Mouse (Mus musculus) neural tube, embryonic 15.5 days (tissue): ENCODE results near the gene Stk31. TPM values are rescaled to one million over a fixed set of nuclear protein-coding genes. Genes with fewer than 3 reads are reported as not detected.
"Not testable (repeated sequence)": the region's sequence is repeated elsewhere in the genome, so short reads cannot be mapped to it uniquely, and the experiment has no call there.

Source experiments
- ATAC-seq: fragments of 200-750 bp; cut with Nextera tagmentation; 2 replicates; pipeline ENCODE4 v1.8.0; 2017; ENCODE audit warnings: mild to moderate bottlenecking, moderate TSS enrichment, moderate library complexity; ENCODE audit not compliant: low FRiP score
- H3K27ac ChIP-seq: fragments of 300-500 bp; sonication (generic); replicated peaks from 2 replicates; pipeline ENCODE4 v1.5.1; 2015; ENCODE audit warnings: mild to moderate bottlenecking, inconsistent platforms
- H3K27me3 ChIP-seq: fragments of 300-500 bp; sonication (generic); replicated peaks from 2 replicates; pipeline ENCODE4 v1.6.1; 2015; ENCODE audit warnings: inconsistent platforms
- H3K36me3 ChIP-seq: fragments of 300-500 bp; sonication (generic); 2 replicates; pipeline ENCODE4 v1.6.1; 2015; ENCODE audit warnings: inconsistent platforms
- H3K4me1 ChIP-seq: fragments of 300-500 bp; sonication (generic); 2 replicates; pipeline ENCODE4 v1.6.1; 2015; ENCODE audit warnings: inconsistent platforms
- H3K4me2 ChIP-seq: fragments of 300-500 bp; sonication (generic); 2 replicates; pipeline ENCODE4 v1.6.1; 2015; ENCODE audit warnings: inconsistent platforms, mild to moderate bottlenecking, moderate library complexity
- H3K4me3 ChIP-seq: fragments of 300-500 bp; sonication (generic); replicated peaks from 2 replicates; pipeline ENCODE4 v1.5.1; 2015; ENCODE audit warnings: mild to moderate bottlenecking, inconsistent platforms
- H3K9ac ChIP-seq: fragments of 300-500 bp; sonication (generic); replicated peaks from 2 replicates; pipeline ENCODE4 v1.6.1; 2015; ENCODE audit warnings: mild to moderate bottlenecking, inconsistent platforms
- H3K9me3 ChIP-seq: fragments of 300-500 bp; sonication (generic); replicated peaks from 2 replicates; pipeline ENCODE4 v1.6.1; 2016; ENCODE audit warnings: inconsistent platforms
- WGBS: fragments of 180-500 bp; shearing (Covaris S2); methylation state at CpG from one replicate; pipeline ENCODE4 v1.1.7; 2015; ENCODE audit warnings: mixed read lengths; 5-methylcytosine and 5-hydroxymethylcytosine counted together
- polyA plus RNA-seq: library from polyadenylated mRNA; unstranded; fragments of >200 nt; fragmentation: Nextera tagmentation; extraction: Ambion mirVana; gene quantifications from 2 replicates; pipeline ENCODE4 v1.2.1, GENCODE M21; 2015

The Stk31 gene
- polyA plus RNA-seq, 1 experiment from 2014 or later = 0.05 TPM

- H3K9me3 ChIP-seq = no peaks in the 10 kb centered on the region
- no peaks in the 10 kb centered on the region for H3K27me3 ChIP-seq
- no peak for ATAC-seq
- H3K4me1 ChIP-seq = no peaks in the 10 kb centered on the region
- H3K27ac ChIP-seq = no peak overlapping the region
- no peak overlapping the region for H3K4me3 ChIP-seq
- no peak overlapping the region for H3K4me2 ChIP-seq
- H3K36me3 ChIP-seq = no peaks in the 10 kb centered on the region
- H3K9ac ChIP-seq = no peak overlapping the region
These were observed 3.0 kb downstream of the Stk31 start for GRCm38 (mm10) chr6:49398365-49398764.

DNA sequence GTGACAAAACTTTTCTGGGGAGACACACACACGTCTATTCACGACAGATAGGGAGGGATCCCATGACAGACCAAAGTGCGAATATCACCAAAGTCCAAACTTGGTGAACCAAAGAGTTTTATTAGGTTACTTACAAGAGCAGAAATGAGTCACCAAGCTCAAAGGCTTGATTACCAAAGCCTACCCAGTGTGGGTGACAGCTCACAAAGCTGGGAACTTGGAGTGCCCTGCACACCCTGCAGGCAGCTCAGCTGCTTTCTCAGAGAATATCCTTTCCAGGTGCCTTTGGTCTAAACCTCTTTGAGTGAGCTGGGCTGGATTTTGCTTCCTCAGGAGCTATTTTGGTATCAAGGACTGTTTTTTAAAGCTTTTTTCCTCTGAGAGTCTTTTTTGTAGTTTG is 15.4 kb downstream of the Stk31 start:
- no peak for ATAC-seq
- H3K27ac ChIP-seq = no peak overlapping the region
- H3K9me3 ChIP-seq = no peaks in the 10 kb centered on the region
- no peaks in the 10 kb centered on the region for H3K4me1 ChIP-seq
- WGBS = 89% methylated on average over 3 of the region's 3 CpGs
- no peak overlapping the region for H3K4me3 ChIP-seq
- no peak overlapping the region for H3K4me2 ChIP-seq
- H3K27me3 ChIP-seq = no peaks in the 10 kb centered on the region
- H3K36me3 ChIP-seq = no peaks in the 10 kb centered on the region
- no peak overlapping the region for H3K9ac ChIP-seq

- not testable (repeated sequence) for H3K4me2 ChIP-seq, H3K9ac ChIP-seq, H3K27ac ChIP-seq, H3K27me3 ChIP-seq, H3K36me3 ChIP-seq, ATAC-seq, H3K9me3 ChIP-seq, H3K4me3 ChIP-seq, H3K4me1 ChIP-seq
- WGBS = 74% methylated on average over 2 of the region's 2 CpGs
These were observed 17.6 kb downstream of the Stk31 start for GRCm38 (mm10) chr6:49412967-49413366.

DNA sequence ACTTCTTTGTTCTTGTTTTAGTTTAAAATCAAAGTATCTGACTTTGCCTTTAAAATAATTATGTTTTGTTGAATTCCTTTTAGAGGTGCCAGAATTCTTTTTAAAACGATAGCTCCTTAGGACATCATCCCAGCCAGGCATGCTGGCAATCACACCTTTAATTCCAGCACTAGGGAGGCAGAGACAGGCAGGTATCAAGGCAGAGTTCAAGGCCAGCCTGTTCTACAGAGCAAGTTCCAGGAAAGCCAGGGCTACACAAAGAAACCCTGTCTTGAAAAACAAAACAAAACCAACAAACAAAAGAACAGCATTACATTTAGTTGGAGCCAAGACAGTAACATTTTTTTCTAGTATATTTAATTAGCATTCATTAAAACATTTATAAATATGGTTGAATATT is 20.6 kb downstream of the Stk31 start:
- H3K4me1 ChIP-seq = no peaks in the 10 kb centered on the region
- H3K27me3 ChIP-seq = no peaks in the 10 kb centered on the region
- H3K9ac ChIP-seq = no peak overlapping the region
- ATAC-seq = no peak
- 87% methylated on average over 1 of the region's 1 CpGs for WGBS
- H3K27ac ChIP-seq = no peak overlapping the region
- no peak overlapping the region for H3K4me3 ChIP-seq
- no peaks in the 10 kb centered on the region for H3K36me3 ChIP-seq
- no peaks in the 10 kb centered on the region for H3K9me3 ChIP-seq
- no peak overlapping the region for H3K4me2 ChIP-seq

GRCm38 (mm10) chr6:49437306-49437705 is 41.9 kb downstream of the Stk31 start:
- H3K4me2 ChIP-seq = no peak overlapping the region
- no peaks in the 10 kb centered on the region for H3K9me3 ChIP-seq
- 66% methylated on average over 1 of the region's 1 CpGs for WGBS
- no peak for ATAC-seq
- H3K27ac ChIP-seq = no peak overlapping the region
- no peaks in the 10 kb centered on the region for H3K36me3 ChIP-seq
- H3K4me3 ChIP-seq = no peak overlapping the region
- no peaks in the 10 kb centered on the region for H3K4me1 ChIP-seq
- no peak overlapping the region for H3K9ac ChIP-seq
- no peaks in the 10 kb centered on the region for H3K27me3 ChIP-seq

DNA sequence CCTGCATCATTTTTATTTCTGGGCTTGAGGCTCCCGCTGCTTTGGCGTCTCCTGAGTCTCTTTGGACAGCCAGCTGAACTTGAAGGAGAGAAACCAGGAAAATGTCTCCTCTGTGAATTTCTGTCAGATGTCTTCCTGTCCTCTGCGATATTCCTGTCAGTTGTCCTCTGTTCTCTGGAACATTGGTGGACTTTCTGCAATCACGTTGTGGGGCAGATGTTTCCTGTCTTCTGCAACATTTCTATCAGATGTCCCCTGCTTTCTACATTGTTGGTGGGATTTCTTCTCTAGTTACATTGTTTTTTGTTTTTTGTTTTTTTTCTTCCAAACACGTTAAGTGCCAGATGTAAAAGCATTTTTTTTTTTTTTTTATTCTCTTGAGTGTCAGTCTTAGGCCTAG is 62.7 kb downstream of the Stk31 start:
- no peak overlapping the region for H3K4me3 ChIP-seq
- 84% methylated on average over 5 of the region's 5 CpGs for WGBS
- H3K36me3 ChIP-seq = no peaks in the 10 kb centered on the region
- H3K9me3 ChIP-seq = no peaks in the 10 kb centered on the region
- ATAC-seq = no peak
- H3K9ac ChIP-seq = no peak overlapping the region
- no peaks in the 10 kb centered on the region for H3K27me3 ChIP-seq
- H3K27ac ChIP-seq = no peak overlapping the region
- no peak overlapping the region for H3K4me2 ChIP-seq
- no peaks in the 10 kb centered on the region for H3K4me1 ChIP-seq

- H3K4me3 ChIP-seq = no peak overlapping the region
- no peaks in the 10 kb centered on the region for H3K9me3 ChIP-seq
- H3K9ac ChIP-seq = no peak overlapping the region
- WGBS = 97% methylated on average over 2 of the region's 2 CpGs
- H3K27ac ChIP-seq = no peak overlapping the region
- H3K36me3 ChIP-seq = no peaks in the 10 kb centered on the region
- H3K27me3 ChIP-seq = no peaks in the 10 kb centered on the region
- no peak for ATAC-seq
- H3K4me1 ChIP-seq = no peaks in the 10 kb centered on the region
- no peak overlapping the region for H3K4me2 ChIP-seq
These were observed 87.8 kb downstream of the Stk31 start for GRCm38 (mm10) chr6:49483205-49483604.

DNA sequence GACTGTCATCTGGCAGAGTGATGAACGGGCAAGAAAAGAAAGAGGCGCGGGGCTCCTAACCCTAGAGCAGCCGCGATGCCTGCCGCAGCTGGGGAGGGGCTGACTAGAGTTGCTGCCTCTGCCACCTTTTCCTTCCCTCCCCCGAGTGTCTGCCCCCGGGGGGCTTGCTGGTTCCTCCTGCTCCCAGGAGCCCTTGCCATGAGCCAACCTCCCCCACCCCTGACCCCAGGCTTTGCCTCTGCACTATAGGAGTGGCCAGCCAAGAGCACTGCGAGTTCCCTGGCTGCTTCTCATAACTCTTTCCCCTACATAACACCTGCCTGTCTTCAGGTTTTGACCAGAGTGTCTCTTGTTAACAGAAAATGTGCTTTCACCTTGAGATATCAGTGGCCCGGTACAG is 96.1 kb downstream of the Stk31 start:
- no peak for ATAC-seq

GRCm38 (mm10) chr6:49519053-49519452 is 123.6 kb downstream of the Stk31 start:
- Histone ChIP-seq H3K4me1 (no peaks in the 10 kb centered on the region), H3K27me3 (no peaks in the 10 kb centered on the region), H3K36me3 (no peaks in the 10 kb centered on the region), H3K9me3 (no peaks in the 10 kb centered on the region), H3K4me2 (peak overlapping the region; percentile 25; the same call in 1 of the 2 replicates), H3K27ac (no peak overlapping the region), H3K4me3 (no peak overlapping the region), H3K9ac (no peak overlapping the region)
- no peak for ATAC-seq
- WGBS = 6% methylated on average over 6 of the region's 6 CpGs

More for the DNA sequence above, 96.1 kb downstream of the Stk31 start:
- Histone ChIP-seq H3K9ac (no peak overlapping the region), H3K36me3 (no peaks in the 10 kb centered on the region), H3K27ac (no peak overlapping the region), H3K4me1 (no peaks in the 10 kb centered on the region), H3K4me2 (no peak overlapping the region), H3K9me3 (no peaks in the 10 kb centered on the region), H3K4me3 (no peak overlapping the region), H3K27me3 (no peaks in the 10 kb centered on the region)
- 94% methylated on average over 10 of the region's 10 CpGs for WGBS

Other genes with a start within 250 kb of the Stk31 start
- 18.8 and 29.9 TPM in 2 replicates for gene Igf2bp3, start 180.6 kb upstream of the Stk31 start, polyA plus RNA-seq
- gene Tra2a, start 131.6 kb upstream of the Stk31 start, polyA plus RNA-seq = 102 and 109 TPM in 2 replicates
- 8.0 and 8.9 TPM in 2 replicates for gene Ccdc126, start 76.3 kb upstream of the Stk31 start, polyA plus RNA-seq
- gene Fam221a, start 27.9 kb upstream of the Stk31 start, polyA plus RNA-seq = 5.4 and 6.3 TPM in 2 replicates